Mouse (Mus musculus): ENCODE data around the gene Rai1. TPM values are rescaled to one million over a fixed set of nuclear protein-coding genes. Genes with fewer than 3 reads are reported as not detected.

Gene Rai1
- polyA plus RNA-seq, 1 experiment = 2.0 TPM

GRCm38 (mm10) chr11:60090696-60091421, 14.0 kb upstream of the Rai1 start:
- H3K9me3 ChIP-seq (ENCODE audit: control insufficient read depth, low read length) = no peaks in the 10 kb centered on the region
- H3K4me1 ChIP-seq (ENCODE audit: control insufficient read depth) = peaks cover 55% of the 10 kb centered on the region
- no peak overlapping the region for H3K4me3 ChIP-seq (replicated peaks)
- no peaks in the 10 kb centered on the region for H3K36me3 ChIP-seq (ENCODE audit: control insufficient read depth)
- 0 out of 2 replicates have a peak, but pooled peaks cover 2% of the 10 kb centered on the region for H3K27me3 ChIP-seq (ENCODE audit: control insufficient read depth)
- TF ChIP-seq GATA1 (IDR thresholded peaks at IDR 0.05; ENCODE audit: low read length) (no peak), TAL1 (IDR thresholded peaks at IDR 0.05; ENCODE audit: low read length) (no peak)

- H3K9me3 ChIP-seq (ENCODE audit: control insufficient read depth, low read length) = no peaks in the 10 kb centered on the region
- TF ChIP-seq GATA1 (IDR thresholded peaks at IDR 0.05; ENCODE audit: low read length) (no peak), TAL1 (IDR thresholded peaks at IDR 0.05; ENCODE audit: low read length) (no peak)
- no peaks in the 10 kb centered on the region for H3K36me3 ChIP-seq (ENCODE audit: control insufficient read depth)
- no peak overlapping the region for H3K4me3 ChIP-seq (replicated peaks)
- H3K27me3 ChIP-seq (ENCODE audit: control insufficient read depth) = 0 out of 2 replicates have a peak, but pooled peaks cover 2% of the 10 kb centered on the region
- peaks cover 55% of the 10 kb centered on the region for H3K4me1 ChIP-seq (ENCODE audit: control insufficient read depth)
Measured at GRCm38 (mm10) chr11:60091422-60091761, 13.4 kb upstream of the Rai1 start.

GRCm38 (mm10) chr11:60093227-60093626, 11.6 kb upstream of the Rai1 start:
- no peaks in the 10 kb centered on the region for H3K9me3 ChIP-seq (ENCODE audit: control insufficient read depth, low read length)
- H3K4me3 ChIP-seq (replicated peaks) = no peak overlapping the region
- TF ChIP-seq TAL1 (IDR thresholded peaks at IDR 0.05; ENCODE audit: low read length) (no peak), GATA1 (IDR thresholded peaks at IDR 0.05; ENCODE audit: low read length) (no peak)
- H3K4me1 ChIP-seq (ENCODE audit: control insufficient read depth) = peaks cover 49% of the 10 kb centered on the region
- no peaks in the 10 kb centered on the region for H3K36me3 ChIP-seq (ENCODE audit: control insufficient read depth)
- 0 out of 2 replicates have a peak, but pooled peaks cover 2% of the 10 kb centered on the region for H3K27me3 ChIP-seq (ENCODE audit: control insufficient read depth)

- H3K9me3 ChIP-seq (ENCODE audit: control insufficient read depth, low read length) = no peaks in the 10 kb centered on the region
- TF ChIP-seq TAL1 (IDR thresholded peaks at IDR 0.05; ENCODE audit: low read length) = no peak
- TF ChIP-seq GATA1 (IDR thresholded peaks at IDR 0.05; ENCODE audit: low read length) = no peak
- H3K4me1 ChIP-seq (ENCODE audit: control insufficient read depth) = peaks cover 40% of the 10 kb centered on the region
- no peaks in the 10 kb centered on the region for H3K36me3 ChIP-seq (ENCODE audit: control insufficient read depth)
- 0 out of 2 replicates have a peak, but pooled peaks cover 2% of the 10 kb centered on the region for H3K27me3 ChIP-seq (ENCODE audit: control insufficient read depth)
- no peak overlapping the region for H3K4me3 ChIP-seq (replicated peaks)
Measured at GRCm38 (mm10) chr11:60093984-60094587, 10.7 kb upstream of the Rai1 start.

GRCm38 (mm10) chr11:60094909-60095810, 9.7 kb upstream of the Rai1 start:
- 0 out of 2 replicates have a peak, but pooled peaks cover 2% of the 10 kb centered on the region for H3K27me3 ChIP-seq (ENCODE audit: control insufficient read depth)
- no peaks in the 10 kb centered on the region for H3K36me3 ChIP-seq (ENCODE audit: control insufficient read depth)
- peaks cover 41% of the 10 kb centered on the region for H3K4me1 ChIP-seq (ENCODE audit: control insufficient read depth)
- TF ChIP-seq GATA1 (IDR thresholded peaks at IDR 0.05; ENCODE audit: low read length) (no peak), TAL1 (IDR thresholded peaks at IDR 0.05; ENCODE audit: low read length) (no peak)
- H3K9me3 ChIP-seq (ENCODE audit: control insufficient read depth, low read length) = no peaks in the 10 kb centered on the region
- no peak overlapping the region for H3K4me3 ChIP-seq (replicated peaks)

GRCm38 (mm10) chr11:60099555-60100186, 5.1 kb upstream of the Rai1 start:
- Histone ChIP-seq H3K9me3 (ENCODE audit: control insufficient read depth, low read length) (no peaks in the 10 kb centered on the region), H3K4me3 (replicated peaks) (no peak overlapping the region), H3K4me1 (ENCODE audit: control insufficient read depth) (peaks cover 38% of the 10 kb centered on the region), H3K27me3 (ENCODE audit: control insufficient read depth) (no peaks in the 10 kb centered on the region), H3K36me3 (ENCODE audit: control insufficient read depth) (no peaks in the 10 kb centered on the region)
- TF ChIP-seq TAL1 (IDR thresholded peaks at IDR 0.05; ENCODE audit: low read length) = no peak
- no peak for TF ChIP-seq GATA1 (IDR thresholded peaks at IDR 0.05; ENCODE audit: low read length)

GRCm38 (mm10) chr11:60100827-60101555, 3.8 kb upstream of the Rai1 start:
- TF ChIP-seq TAL1 (IDR thresholded peaks at IDR 0.05; ENCODE audit: low read length) = no peak
- no peak for TF ChIP-seq GATA1 (IDR thresholded peaks at IDR 0.05; ENCODE audit: low read length)
- H3K36me3 ChIP-seq (ENCODE audit: control insufficient read depth) = no peaks in the 10 kb centered on the region
- H3K4me1 ChIP-seq (ENCODE audit: control insufficient read depth) = peaks cover 46% of the 10 kb centered on the region
- no peaks in the 10 kb centered on the region for H3K27me3 ChIP-seq (ENCODE audit: control insufficient read depth)
- no peak overlapping the region for H3K4me3 ChIP-seq (replicated peaks)
- H3K9me3 ChIP-seq (ENCODE audit: control insufficient read depth, low read length) = no peaks in the 10 kb centered on the region

GRCm38 (mm10) chr11:60101986-60102385, 2.8 kb upstream of the Rai1 start:
- peaks cover 56% of the 10 kb centered on the region for H3K4me1 ChIP-seq (ENCODE audit: control insufficient read depth)

More at GRCm38 (mm10) chr11:60101986-60102385, 2.8 kb upstream of the Rai1 start:
- TF ChIP-seq GATA1 (IDR thresholded peaks at IDR 0.05; ENCODE audit: low read length) = no peak
- no peak for TF ChIP-seq TAL1 (IDR thresholded peaks at IDR 0.05; ENCODE audit: low read length)
- Histone ChIP-seq H3K4me3 (replicated peaks) (no peak overlapping the region), H3K36me3 (ENCODE audit: control insufficient read depth) (no peaks in the 10 kb centered on the region), H3K9me3 (ENCODE audit: control insufficient read depth, low read length) (no peaks in the 10 kb centered on the region), H3K27me3 (ENCODE audit: control insufficient read depth) (no peaks in the 10 kb centered on the region)
